Mouse (Mus musculus) T-helper 2 cell (primary cell): ENCODE measurements around the gene Syna.

Source experiments
- in situ Hi-C: fragments of 300-600 bp; cut with MboI, MseI; formaldehyde crosslinking; loops from one replicate; pipeline ENCODE4 v1.15.1; 2025; ENCODE audit warnings: high pct_unique_total_duplicates

Syna gene

GRCm38 (mm10) chr5:134560071-134560449, at the start of gene Syna:
Syna (minus strand) TSS chr5:134560171.
- in situ Hi-C loops, result no loop called here

GRCm38 (mm10) chr5:134607121-134607520, 47.1 kb upstream of the Syna start:
- in situ Hi-C loops, result no loop called here

- in situ Hi-C loops, result no loop called here
Measured at GRCm38 (mm10) chr5:134606314-134606713, 46.3 kb upstream of the Syna start.

GRCm38 (mm10) chr5:134604376-134604775, 44.4 kb upstream of the Syna start:
- in situ Hi-C loops, result no loop called here

- in situ Hi-C loops, result no loop called here
Measured at GRCm38 (mm10) chr5:134597711-134598110, 37.7 kb upstream of the Syna start.

- in situ Hi-C loops, result no loop called here
Measured at GRCm38 (mm10) chr5:134593093-134593492, 33.1 kb upstream of the Syna start.

- in situ Hi-C loops, result no loop called here
Measured at GRCm38 (mm10) chr5:134592026-134592581, 32.1 kb upstream of the Syna start.

GRCm38 (mm10) chr5:134589900-134590299, 29.9 kb upstream of the Syna start:
- in situ Hi-C loops, result no loop called here

- in situ Hi-C loops, result loop anchor here (5.0 kb wide), 1 partner anchor 82 kb away; no protein-coding TSS in a partner anchor
Measured at GRCm38 (mm10) chr5:134584798-134585197, 24.8 kb upstream of the Syna start.

GRCm38 (mm10) chr5:134583884-134584213, 23.9 kb upstream of the Syna start:
- in situ Hi-C loops, result loop anchor here (5.0 kb wide), 1 partner anchor 82 kb away; no protein-coding TSS in a partner anchor

- in situ Hi-C loops, result loop anchor here (5.0 kb wide), 1 partner anchor 81 kb away; no protein-coding TSS in a partner anchor
Measured at GRCm38 (mm10) chr5:134583006-134583883, 23.3 kb upstream of the Syna start.

- in situ Hi-C loops, result loop anchor here (5.0 kb wide), 1 partner anchor 80 kb away; no protein-coding TSS in a partner anchor
Measured at GRCm38 (mm10) chr5:134582221-134582907, 22.4 kb upstream of the Syna start.

GRCm38 (mm10) chr5:134581146-134581545, 21.2 kb upstream of the Syna start, which contains the start of gene Rfc2:
Rfc2 (plus strand) TSS chr5:134581366.
- in situ Hi-C loops, result loop anchor here (5.0 kb wide), 1 partner anchor 79 kb away; no protein-coding TSS in a partner anchor

GRCm38 (mm10) chr5:134579135-134579534, 19.2 kb upstream of the Syna start:
- in situ Hi-C loops, result loop anchor here (10.0 kb wide), 1 partner anchor 576 kb away; no protein-coding TSS in a partner anchor

- in situ Hi-C loops, result loop anchor here (10.0 kb wide), 1 partner anchor 577 kb away; no protein-coding TSS in a partner anchor
Measured at GRCm38 (mm10) chr5:134577534-134577933, 17.6 kb upstream of the Syna start.

GRCm38 (mm10) chr5:134576517-134577220, 16.7 kb upstream of the Syna start:
- in situ Hi-C loops, result loop anchor here (10.0 kb wide), 1 partner anchor 578 kb away; no protein-coding TSS in a partner anchor

- in situ Hi-C loops, result loop anchor here (10.0 kb wide), 1 partner anchor 579 kb away; no protein-coding TSS in a partner anchor
Measured at GRCm38 (mm10) chr5:134575833-134576232, 15.9 kb upstream of the Syna start.

- in situ Hi-C loops, result loop anchor here (10.0 kb wide), 1 partner anchor 582 kb away; no protein-coding TSS in a partner anchor
Measured at GRCm38 (mm10) chr5:134572508-134573214, 12.7 kb upstream of the Syna start.

- in situ Hi-C loops, result loop anchor here (10.0 kb wide), 1 partner anchor 583 kb away; no protein-coding TSS in a partner anchor
Measured at GRCm38 (mm10) chr5:134571730-134572507, 11.9 kb upstream of the Syna start.
